15 mouse cellular contexts compared by ENCODE assay signal in the genomic region with DNA sequence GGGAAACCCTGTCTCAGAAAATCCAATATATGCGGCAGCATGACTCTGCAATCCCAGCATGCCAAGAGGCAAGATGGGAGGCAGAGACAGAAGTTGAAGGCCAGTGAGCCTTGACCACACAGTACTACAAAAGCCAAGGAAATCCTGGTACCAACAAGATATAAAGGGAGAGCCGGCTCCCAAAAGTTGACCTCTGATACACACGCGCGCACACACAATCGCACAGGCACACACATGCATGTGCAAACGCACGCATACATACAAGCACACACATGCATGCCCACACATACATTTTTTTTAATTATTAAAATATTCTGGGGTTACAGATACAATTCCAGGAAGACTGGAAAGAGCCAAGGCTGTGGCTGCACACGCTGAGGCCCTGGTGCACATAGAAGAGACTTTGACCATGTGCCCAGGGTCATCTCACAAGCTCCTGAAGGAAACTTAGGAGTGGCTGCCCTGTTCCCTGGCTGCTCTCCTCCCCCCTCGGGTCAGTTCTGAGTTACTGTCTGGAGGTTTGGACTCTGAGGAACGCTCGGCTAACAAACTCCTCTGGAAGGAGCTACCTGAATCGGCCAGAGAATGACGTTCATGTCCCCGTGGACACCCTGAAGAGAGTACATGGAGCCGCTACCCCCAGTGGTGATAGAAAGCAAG. TPM values are rescaled to one million over a fixed set of nuclear protein-coding genes. Genes with fewer than 3 reads are reported as not detected.
DNase-seq lines count a peak whose midpoint lies in the region.
"Had no signal": no experiment of that assay in that cellular context is flagged by ENCODE, and none has a peak within 500 bp of the region (broad histone marks: within the 10 kb centered on the region; RNA-seq: fewer than 3 reads in every experiment).

No protein-coding gene starts in this region.

- peak; percentile 31 for DNase-seq in adrenal gland, postnatal 14 days
- no peak for DNase-seq in adrenal gland, postnatal 10 days
- peak; percentile 16 for DNase-seq in ovary, postnatal 36 days (ENCODE audit: low spot score)
- DNase-seq in ovary, postnatal 10 days (ENCODE audit: low spot score): no peak
- DNase-seq in kidney, postnatal 14 days: peak; percentile 74
- no peak for DNase-seq in spleen, postnatal 4 days (ENCODE audit: low spot score in 2 of 2)
- DNase-seq in lung, adult 18-20 months: no peak
- DNase-seq in cerebellum, adult 18-20 months: no peak
- DNase-seq: adrenal gland, postnatal 25 days; cerebellum, adult 11 months; cerebellum, postnatal 14 days; gastrocnemius, postnatal 10 days; heart, adult 18-20 months; heart, postnatal 4 days; thymus, adult 2 months had no signal

RNA-seq across cellular contexts. Expression of a gene that starts 12.4 kb away (rescaled TPM):
- total RNA-seq in adrenal gland, postnatal 14 days (2021): 4.2 and 5.2 TPM in 2 replicates
- 1 to 10 TPM; 4.1 to 6.9 TPM for total RNA-seq in adrenal gland, postnatal 10 days (2021)

RNA-seq across cellular contexts. Expression of a gene that starts 34.2 kb away (rescaled TPM):
- 31.0 and 35.6 TPM in 2 replicates for total RNA-seq in adrenal gland, postnatal 14 days (2021)
- total RNA-seq in adrenal gland, postnatal 10 days (2021): 10 to 100 TPM; 29.4 to 30.6 TPM

RNA-seq across cellular contexts. Expression of a gene that starts 45.6 kb away (rescaled TPM):
- 27.7 and 38.3 TPM in 2 replicates for total RNA-seq in adrenal gland, postnatal 14 days (2021)
- 10 to 100 TPM; 36.7 to 39.7 TPM for total RNA-seq in adrenal gland, postnatal 10 days (2021)

Comparison
In these comparisons a context has a peak if more than half of its experiments do, and no peak if none do; other contexts are left out.
1. DNase-seq: peak in adrenal gland, postnatal 14 days (single experiment), ovary, postnatal 36 days (single experiment) and kidney, postnatal 14 days (single experiment); none in adrenal gland, postnatal 10 days (single experiment), ovary, postnatal 10 days (single experiment), spleen, postnatal 4 days (0 of 2), lung, adult 18-20 months (0 of 2) and cerebellum, adult 18-20 months (0 of 2).